Mouse (Mus musculus): Measurements from ENCODE around the gene Fsd1. TPM values are rescaled to one million over a fixed set of nuclear protein-coding genes. Genes with fewer than 3 reads are reported as not detected.

Gene Fsd1
- total RNA-seq, 1 experiment from 2014 or later: 1.5 TPM

DNA sequence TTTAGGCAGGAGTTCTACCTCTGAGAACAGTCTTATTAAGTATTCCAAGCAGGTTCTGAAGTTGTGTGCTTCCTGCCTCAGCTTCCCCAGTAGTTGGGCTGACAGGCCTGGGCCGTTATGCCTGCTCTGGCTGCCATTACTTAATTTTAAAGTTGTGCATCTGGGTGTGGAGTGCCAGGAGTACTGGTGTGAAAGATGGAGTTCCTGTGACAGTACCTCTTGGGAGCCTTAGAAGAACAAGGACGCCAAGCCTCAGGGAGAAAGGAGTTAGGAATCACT is 23.6 kb downstream of the Fsd1 start:
- DNase-seq: no peak

DNA sequence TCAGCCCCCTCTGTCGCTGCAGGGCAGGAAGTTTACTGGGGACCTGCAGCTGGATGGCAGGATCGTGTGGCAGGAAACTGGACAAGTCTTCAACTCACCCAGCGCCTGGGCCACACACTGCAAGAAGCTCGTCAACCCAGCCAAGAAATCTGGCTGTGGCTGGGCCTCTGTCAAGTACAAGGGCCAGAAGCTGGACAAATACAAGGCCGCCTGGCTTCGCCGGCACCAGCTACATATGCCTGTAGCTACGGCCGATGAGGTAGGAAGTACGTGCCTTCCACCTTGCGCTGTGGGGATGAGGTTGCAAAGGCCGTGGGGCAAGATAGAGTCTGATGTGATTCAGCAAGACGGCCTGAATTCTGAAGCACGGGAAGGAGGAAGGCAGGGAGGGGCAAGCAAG is 23.9 kb downstream of the Fsd1 start:
- DNase-seq: no peak

DNA sequence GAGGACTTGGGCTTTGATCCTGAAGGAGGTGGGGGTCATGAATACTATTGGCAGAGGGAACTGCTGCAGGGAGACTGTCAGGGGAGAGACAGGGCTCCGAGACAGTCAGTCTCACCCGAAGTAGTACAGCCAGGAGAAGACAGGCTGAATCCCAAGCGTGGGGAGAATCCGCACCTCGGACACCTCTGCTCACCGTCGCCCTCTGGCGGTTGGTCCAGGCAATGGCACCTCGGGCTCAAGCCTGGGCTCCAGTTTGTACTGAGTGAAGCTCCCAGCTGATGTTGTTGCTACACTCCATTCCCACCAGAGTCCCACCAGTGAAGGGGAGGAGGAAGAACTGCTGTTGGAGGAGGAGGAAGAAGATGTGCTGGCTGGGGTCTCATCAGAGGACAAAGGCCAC is 24.4 kb downstream of the Fsd1 start:
- DNase-seq: peak; percentile 89

DNA sequence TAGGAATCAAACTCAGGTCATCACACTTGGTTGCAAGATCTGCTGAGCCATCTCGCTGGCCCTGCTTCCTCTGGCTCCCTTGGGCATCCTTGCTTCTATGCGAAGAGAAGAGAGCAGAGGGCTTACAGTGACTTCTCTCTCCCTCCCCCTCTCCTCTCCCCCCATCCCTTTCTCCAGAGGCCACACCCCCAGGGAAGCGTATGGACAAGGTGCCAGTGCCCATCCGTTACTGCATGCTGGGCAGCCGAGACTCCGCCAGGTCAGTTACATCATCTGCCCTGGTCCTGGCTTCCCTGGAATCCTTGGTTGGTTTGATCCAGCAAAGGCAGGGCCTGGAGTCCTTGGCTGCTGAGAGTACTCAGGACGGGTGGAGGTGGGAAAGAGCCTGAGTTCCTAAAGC is 25.1 kb downstream of the Fsd1 start:
- DNase-seq: no peak

- no peak for DNase-seq
Measured at GRCm38 (mm10) chr17:56015293-56015692, 29.0 kb downstream of the Fsd1 start.

GRCm38 (mm10) chr17:56016382-56016781 is 30.1 kb downstream of the Fsd1 start:
- no peak for DNase-seq

DNA sequence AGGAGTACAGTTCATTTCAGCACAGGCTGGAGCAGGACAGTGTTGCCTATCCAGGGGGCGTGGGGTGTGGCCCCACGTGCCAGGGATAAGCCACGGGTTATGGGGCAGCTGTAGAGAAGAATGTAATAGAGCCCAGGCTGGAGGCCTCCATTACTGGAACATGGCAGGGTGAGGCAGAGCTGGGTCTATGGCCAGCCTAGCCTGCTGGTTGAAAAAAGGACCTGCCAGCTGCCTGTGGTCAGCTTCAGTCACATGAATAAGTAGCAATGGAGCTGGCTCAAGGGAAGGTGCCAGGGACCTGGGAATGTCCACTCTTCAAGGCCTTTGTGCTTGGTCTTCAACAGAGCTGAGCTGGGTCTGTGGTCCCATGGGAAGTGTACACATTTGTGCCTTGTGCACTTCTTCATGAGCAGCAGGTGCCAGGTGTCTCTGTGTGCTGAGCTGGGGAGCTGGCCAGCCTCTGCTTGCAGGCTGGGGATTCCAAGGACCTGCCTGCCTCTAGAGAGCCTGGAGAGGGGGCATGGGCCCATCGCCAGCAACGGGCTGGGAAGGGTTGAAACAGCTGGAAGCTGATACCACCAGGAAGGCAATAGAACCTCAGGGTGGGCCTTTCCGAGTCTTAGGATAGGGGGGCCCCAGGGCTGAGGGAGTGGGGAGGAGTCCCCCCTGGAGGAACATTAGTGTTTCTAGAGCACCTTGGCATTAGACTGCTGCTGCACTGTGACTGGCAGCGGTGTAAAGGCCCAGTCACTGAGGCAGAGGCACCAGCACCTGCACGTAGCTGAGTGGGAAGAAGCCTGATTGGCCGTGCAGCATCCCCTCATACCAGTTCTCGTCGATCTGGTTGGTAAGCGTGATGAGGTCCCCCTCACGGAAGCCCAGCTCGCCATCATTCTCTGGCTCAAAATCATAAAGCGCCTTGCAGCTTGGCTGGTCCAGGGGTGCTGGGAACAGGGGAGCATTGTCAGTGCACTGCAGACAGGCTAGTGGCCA is 30.8 kb downstream of the Fsd1 start:
- no peak for DNase-seq

- no peak for DNase-seq
Measured at GRCm38 (mm10) chr17:56017848-56018247, 31.5 kb downstream of the Fsd1 start.

GRCm38 (mm10) chr17:56018347-56019131 is 32.2 kb downstream of the Fsd1 start:
- DNase-seq: peak; percentile 56

DNA sequence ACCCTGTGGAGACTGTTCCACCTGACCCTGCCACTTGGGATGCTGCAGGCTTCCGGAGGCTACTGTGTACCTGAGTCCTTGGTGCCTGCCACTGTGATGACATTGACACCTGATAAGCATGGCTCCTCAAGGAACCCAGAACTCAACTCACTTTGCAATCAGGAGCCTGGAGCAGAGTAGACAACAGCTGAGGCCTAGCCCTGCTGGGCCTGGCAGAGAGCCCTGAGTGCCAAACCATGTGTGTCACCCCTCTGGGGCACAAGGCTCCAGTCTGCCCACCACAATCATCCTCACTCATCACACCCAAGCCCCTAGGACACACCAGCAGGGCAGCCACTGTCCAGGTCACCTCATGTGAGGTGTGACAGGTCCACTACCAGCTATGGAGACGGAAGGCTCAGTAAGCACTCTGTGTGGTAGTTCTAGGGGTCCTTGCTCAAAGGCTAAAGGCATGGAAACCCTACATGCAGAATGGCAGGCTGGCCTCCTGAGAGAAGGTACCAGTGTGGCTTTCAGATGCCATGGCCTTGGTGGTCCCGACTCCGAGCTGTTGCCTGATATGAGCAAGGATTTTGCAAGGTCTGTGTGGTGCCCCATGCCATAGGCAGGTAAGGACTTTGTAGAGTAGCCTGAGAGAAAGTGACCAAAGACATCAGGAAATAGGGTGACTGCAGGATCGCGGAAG is 34.2 kb downstream of the Fsd1 start:
- no peak for DNase-seq

DNA sequence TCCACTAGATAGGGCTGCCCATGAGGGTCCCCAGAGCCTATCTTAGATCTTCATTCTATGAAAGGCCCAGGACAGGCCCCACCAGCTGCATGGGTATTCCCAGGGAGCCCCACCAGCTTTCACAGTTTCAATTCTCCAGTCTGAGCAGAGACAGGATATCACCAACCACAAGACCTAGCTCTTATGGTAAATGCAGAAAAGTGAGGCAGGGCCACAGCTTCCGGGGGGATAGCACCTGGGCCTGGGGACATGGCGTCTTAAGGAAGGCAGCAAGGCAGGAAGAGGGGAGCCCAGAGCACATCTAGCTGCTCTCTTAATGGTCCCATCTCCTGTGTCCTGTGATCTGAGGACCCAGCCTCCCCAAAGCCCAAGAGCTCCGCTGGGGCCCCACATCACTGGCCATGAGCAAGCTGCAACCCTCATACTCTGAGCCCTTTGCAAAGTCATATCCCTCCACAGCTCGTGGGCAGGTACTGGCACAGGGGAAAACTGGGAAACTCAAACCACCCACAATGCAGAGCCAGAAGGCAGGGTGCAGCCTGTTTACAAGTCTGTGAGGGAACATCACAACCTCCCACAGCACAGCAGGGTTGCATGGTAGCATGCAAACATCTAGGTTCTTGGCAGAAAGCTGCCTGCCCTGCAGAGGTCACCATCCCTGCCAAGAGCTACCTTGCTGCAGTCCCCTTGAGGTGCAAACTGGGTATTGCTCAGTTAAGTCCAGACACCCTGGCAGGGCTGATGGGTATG is 35.0 kb downstream of the Fsd1 start:
- DNase-seq: no peak

- DNase-seq: no peak
Measured at GRCm38 (mm10) chr17:56022131-56022988, 36.1 kb downstream of the Fsd1 start.

DNA sequence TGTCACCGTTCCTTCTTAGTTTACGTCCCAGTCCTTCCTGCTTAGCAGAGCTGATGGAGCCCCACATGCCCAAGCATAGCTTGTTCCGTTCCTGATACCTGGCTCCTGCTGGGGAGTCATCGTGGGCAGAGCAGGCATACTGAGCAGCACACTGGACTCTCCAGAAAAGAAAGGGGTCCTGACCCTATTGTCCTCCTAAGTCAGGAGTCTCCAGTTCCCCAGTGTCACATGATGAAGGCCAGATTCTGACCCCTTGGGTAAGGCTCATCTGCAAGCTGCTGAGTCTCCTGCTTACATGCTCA is 36.6 kb downstream of the Fsd1 start:
- no peak for DNase-seq

DNA sequence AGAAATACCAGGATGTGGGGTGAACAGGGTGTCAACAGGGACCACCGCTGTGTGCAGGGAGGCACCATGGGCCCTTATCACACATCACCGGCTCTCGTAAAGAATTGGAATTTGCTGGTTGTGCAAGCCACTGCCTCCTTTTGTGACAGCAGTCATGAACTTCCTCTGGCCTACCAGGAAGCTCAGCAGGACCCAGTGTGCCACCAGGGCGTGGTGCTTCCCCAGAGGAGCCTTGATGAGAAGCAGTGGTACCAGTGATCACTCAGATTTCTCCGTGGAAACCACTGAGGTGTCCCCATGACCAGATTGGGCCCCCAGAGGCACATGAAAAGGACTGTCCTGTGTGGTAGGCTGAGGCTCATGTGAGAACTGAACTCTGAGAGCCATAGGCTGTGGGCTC is 37.1 kb downstream of the Fsd1 start:
- DNase-seq: no peak

GRCm38 (mm10) chr17:56024476-56024875 is 38.2 kb downstream of the Fsd1 start:
- no peak for DNase-seq

DNA sequence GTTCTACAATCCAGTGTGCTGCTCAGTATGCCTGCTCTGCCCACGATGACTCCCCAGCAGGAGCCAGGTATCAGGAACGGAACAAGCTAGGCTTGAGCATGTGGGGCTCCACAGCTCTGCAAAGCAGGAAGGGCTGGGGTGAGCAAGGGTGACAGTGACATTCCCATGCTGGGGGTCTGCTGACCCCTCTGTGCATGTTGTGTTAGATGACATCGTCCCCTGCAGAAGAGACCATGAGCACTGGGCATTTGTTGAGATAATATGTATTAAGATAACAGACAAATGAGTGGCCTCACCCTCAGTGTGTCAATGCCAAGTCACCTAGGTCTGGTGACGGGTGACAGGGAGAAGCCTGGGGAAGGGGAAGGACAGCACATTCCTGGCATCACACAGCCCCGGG is 38.6 kb downstream of the Fsd1 start:
- DNase-seq: no peak

- DNase-seq: no peak
Measured at GRCm38 (mm10) chr17:56026303-56026702, 40.0 kb downstream of the Fsd1 start.

GRCm38 (mm10) chr17:56026881-56027280 is 40.6 kb downstream of the Fsd1 start:
- DNase-seq: no peak

- DNase-seq: no peak
Measured at GRCm38 (mm10) chr17:56027801-56028441, 41.6 kb downstream of the Fsd1 start.

- no peak for DNase-seq
Measured at GRCm38 (mm10) chr17:56030238-56030870, 44.0 kb downstream of the Fsd1 start.
